11 mouse cellular contexts compared by ENCODE assay signal in genomic region chr15:9132693-9133443, GRCm38 (mm10). TPM values are rescaled to one million over a fixed set of nuclear protein-coding genes. Genes with fewer than 3 reads are reported as not detected.
DNase-seq lines count a peak whose midpoint lies in the region; ATAC-seq lines count a peak whose summit lies in the region.
"Had no signal": no experiment of that assay in that cellular context is flagged by ENCODE, and none has a peak within 500 bp of the region (broad histone marks: within the 10 kb centered on the region; RNA-seq: fewer than 3 reads in every experiment).

No protein-coding gene starts in this region.

- 82% methylated on average over 13 of the region's 13 CpGs for WGBS in forebrain, embryonic 13.5 days
- WGBS in forebrain, embryonic 11.5 days, result 89% methylated on average over 13 of the region's 13 CpGs
- WGBS in lung, embryonic 16.5 days, result 65% methylated on average over 13 of the region's 13 CpGs

- peak; percentile 41; the same call in 1 of the 2 replicates for ATAC-seq in forebrain, embryonic 13.5 days
- no peak for ATAC-seq in forebrain, embryonic 11.5 days (replicated peaks; ENCODE audit: low FRiP score)
- no peak for ATAC-seq in lung, embryonic 16.5 days (ENCODE audit: low read depth)

- H3K27me3 ChIP-seq in forebrain, embryonic 13.5 days, result no peaks in the 10 kb centered on the region
- no peaks in the 10 kb centered on the region for H3K27me3 ChIP-seq in forebrain, embryonic 11.5 days (ENCODE audit: control insufficient read depth, insufficient read depth, low read length)
- H3K27me3 ChIP-seq in lung, embryonic 16.5 days (ENCODE audit: control insufficient read depth, insufficient read depth, low read depth, low read length), result no peaks in the 10 kb centered on the region
- H3K27me3 ChIP-seq: kidney, embryonic 15.5 days; neural tube, embryonic 13.5 days had no signal

- H3K9ac ChIP-seq in forebrain, embryonic 13.5 days, result no peak overlapping the region
- H3K9ac ChIP-seq in forebrain, embryonic 11.5 days (ENCODE audit: low read length), result no peak overlapping the region
- no peak overlapping the region for H3K9ac ChIP-seq in lung, embryonic 16.5 days (ENCODE audit: low read length)
- H3K9ac ChIP-seq: kidney, embryonic 15.5 days; neural tube, embryonic 13.5 days had no signal

- no peak overlapping the region for H3K4me2 ChIP-seq in forebrain, embryonic 13.5 days
- no peak overlapping the region for H3K4me2 ChIP-seq in forebrain, embryonic 11.5 days (ENCODE audit: low read depth, low read length, severe bottlenecking)
- peak overlapping the region; percentile 19; the same call in 1 of the 2 replicates for H3K4me2 ChIP-seq in lung, embryonic 16.5 days (ENCODE audit: low read depth, low read length)
- H3K4me2 ChIP-seq: kidney, embryonic 15.5 days; neural tube, embryonic 13.5 days had no signal

- no peak overlapping the region for H3K27ac ChIP-seq in forebrain, embryonic 13.5 days
- no peak overlapping the region for H3K27ac ChIP-seq in forebrain, embryonic 11.5 days (ENCODE audit: low read depth, low read length)
- peak overlapping the region; percentile 57 for H3K27ac ChIP-seq in lung, embryonic 16.5 days (ENCODE audit: low read length)
- H3K27ac ChIP-seq: kidney, embryonic 15.5 days; neural tube, embryonic 13.5 days had no signal

- no peaks in the 10 kb centered on the region for H3K9me3 ChIP-seq in forebrain, embryonic 13.5 days (replicated peaks)
- H3K9me3 ChIP-seq in forebrain, embryonic 11.5 days (ENCODE audit: control insufficient read depth, low read length), result no peaks in the 10 kb centered on the region
- H3K9me3 ChIP-seq in lung, embryonic 16.5 days (ENCODE audit: control insufficient read depth, low read length), result no peaks in the 10 kb centered on the region
- H3K9me3 ChIP-seq: kidney, embryonic 15.5 days; neural tube, embryonic 13.5 days had no signal

- no peak for DNase-seq in forebrain, embryonic 11.5 days (ENCODE audit: low spot score)
- no peak for DNase-seq in lung, postnatal 25 days (ENCODE audit: low spot score)
- peak; percentile 40 for DNase-seq in cerebellum, adult 8-10 months
- peak; percentile 67 for DNase-seq in layer of hippocampus, adult 9-11 months
- no peak for DNase-seq in left cerebral cortex, postnatal 14 days (ENCODE audit: low spot score in 2 of 2)
- no peak for DNase-seq in kidney, adult 18-20 months
- DNase-seq: adrenal gland, adult 2 months had no signal

- peaks cover 83% of the 10 kb centered on the region for H3K36me3 ChIP-seq in forebrain, embryonic 13.5 days (ENCODE audit: poor library complexity, severe bottlenecking)
- H3K36me3 ChIP-seq in forebrain, embryonic 11.5 days (ENCODE audit: control insufficient read depth, insufficient read depth, low read length), result peaks cover 18% of the 10 kb centered on the region
- H3K36me3 ChIP-seq in lung, embryonic 16.5 days (ENCODE audit: control insufficient read depth, insufficient read depth, low read length), result peaks cover 29% of the 10 kb centered on the region

- H3K4me3 ChIP-seq in forebrain, embryonic 13.5 days, result no peak overlapping the region
- no peak overlapping the region for H3K4me3 ChIP-seq in forebrain, embryonic 11.5 days (ENCODE audit: low read depth, low read length)
- no peak overlapping the region for H3K4me3 ChIP-seq in lung, embryonic 16.5 days (ENCODE audit: low read length)
- H3K4me3 ChIP-seq: kidney, embryonic 15.5 days; neural tube, embryonic 13.5 days had no signal

- intact Hi-C loops in left cerebral cortex, postnatal 14 days (cut with DNase I), result no loop called here

- peaks cover 28% of the 10 kb centered on the region for H3K4me1 ChIP-seq in forebrain, embryonic 13.5 days
- H3K4me1 ChIP-seq in forebrain, embryonic 11.5 days (replicated peaks; ENCODE audit: control insufficient read depth, insufficient read depth, low read length), result no peaks in the 10 kb centered on the region
- H3K4me1 ChIP-seq in lung, embryonic 16.5 days (replicated peaks; ENCODE audit: control insufficient read depth, insufficient read depth, low read length), result peaks cover 20% of the 10 kb centered on the region

RNA-seq across cellular contexts. Expression of gene Lmbrd2, which starts 7.5 kb away (rescaled TPM):
- 2.9 and 3.9 TPM in 2 replicates for polyA plus RNA-seq in forebrain, embryonic 13.5 days (2015; fragmentation: Nextera tagmentation; extraction: Ambion mirVana)
- 3.1 and 3.8 TPM in 2 replicates for polyA plus RNA-seq in forebrain, embryonic 11.5 days (2014; fragmentation: Nextera tagmentation; extraction: Ambion mirVana)
- 2.8 and 3.2 TPM in 2 replicates for polyA plus RNA-seq in lung, embryonic 16.5 days (2015; fragmentation: Nextera tagmentation; extraction: Ambion mirVana)
- 10 to 100 TPM; 65.7 to 66.0 TPM for total RNA-seq in left cerebral cortex, postnatal 14 days (2021)

RNA-seq across cellular contexts. Expression of gene Skp2, which starts 22.4 kb away (rescaled TPM):
- 72.0 and 79.1 TPM in 2 replicates for polyA plus RNA-seq in forebrain, embryonic 13.5 days (2015; fragmentation: Nextera tagmentation; extraction: Ambion mirVana)
- 142 and 153 TPM in 2 replicates for polyA plus RNA-seq in forebrain, embryonic 11.5 days (2014; fragmentation: Nextera tagmentation; extraction: Ambion mirVana)
- polyA plus RNA-seq in lung, embryonic 16.5 days (2015; fragmentation: Nextera tagmentation; extraction: Ambion mirVana), result 60.2 and 67.4 TPM in 2 replicates
- 1 to 10 TPM; 4.3 to 5.5 TPM for total RNA-seq in left cerebral cortex, postnatal 14 days (2021)

Comparison
In these comparisons a context has a peak if more than half of its experiments do, and no peak if none do; other contexts are left out.
1. DNase-seq: peak in cerebellum, adult 8-10 months (single experiment) and layer of hippocampus, adult 9-11 months (single experiment); none in forebrain, embryonic 11.5 days (single experiment), lung, postnatal 25 days (single experiment), left cerebral cortex, postnatal 14 days (0 of 2) and kidney, adult 18-20 months (single experiment).